Mouse (Mus musculus) liver, embryonic 16.5 days (tissue): ENCODE measurements around the gene Rora. TPM values are rescaled to one million over a fixed set of nuclear protein-coding genes. Genes with fewer than 3 reads are reported as not detected.

Source experiments
- ATAC-seq: fragments of 200-750 bp; cut with Nextera tagmentation; 2 replicates; pipeline ENCODE4 v1.8.0; 2017; ENCODE audit warnings: low read depth, mild to moderate bottlenecking, moderate number of reproducible peaks, moderate library complexity
- H3K27ac ChIP-seq: fragments of 300-500 bp; sonication (generic); 2 replicates; pipeline ENCODE4 v1.5.1; 2014; ENCODE audit warnings: mild to moderate bottlenecking, low read length
- H3K27me3 ChIP-seq: fragments of 300-500 bp; sonication (generic); 2 replicates; pipeline ENCODE4 v1.6.1; 2014; ENCODE audit warnings: low read depth, low read length, mixed read lengths; ENCODE audit not compliant: control insufficient read depth, insufficient read depth
- H3K36me3 ChIP-seq: fragments of 300-500 bp; sonication (generic); 2 replicates; pipeline ENCODE4 v1.6.1; 2014; ENCODE audit warnings: mild to moderate bottlenecking; ENCODE audit not compliant: control insufficient read depth, insufficient read depth
- H3K4me1 ChIP-seq: fragments of 300-500 bp; sonication (generic); 2 replicates; pipeline ENCODE4 v1.6.1; 2014; ENCODE audit warnings: low read depth, low read length, mixed read lengths; ENCODE audit not compliant: control insufficient read depth
- H3K4me2 ChIP-seq: fragments of 300-500 bp; sonication (generic); 2 replicates; pipeline ENCODE4 v1.6.1; 2014; ENCODE audit warnings: low read depth, low read length, mixed read lengths
- H3K4me3 ChIP-seq: fragments of 300-500 bp; sonication (generic); 2 replicates; pipeline ENCODE4 v1.5.1; 2014; ENCODE audit warnings: low read depth, mild to moderate bottlenecking, low read length
- H3K9ac ChIP-seq: fragments of 300-500 bp; sonication (generic); 2 replicates; pipeline ENCODE4 v1.6.1; 2014; ENCODE audit warnings: low read depth, low read length
- H3K9me3 ChIP-seq: fragments of 300-500 bp; sonication (generic); replicated peaks from 2 replicates; pipeline ENCODE4 v1.6.1; 2016; ENCODE audit warnings: low read length; ENCODE audit not compliant: control insufficient read depth
- WGBS: fragments of 180-500 bp; shearing (Covaris S2); extraction: QIAGEN DNeasy Blood & Tissue Kit; methylation state at CpG from one replicate; pipeline ENCODE4 v1.1.7; 2014; ENCODE audit not compliant: insufficient replicate concordance; 5-methylcytosine and 5-hydroxymethylcytosine counted together
- polyA plus RNA-seq: library from polyadenylated mRNA; unstranded; fragments of >200 nt; fragmentation: Nextera tagmentation; extraction: Ambion mirVana; gene quantifications from 2 replicates; pipeline ENCODE4 v1.2.1, GENCODE M21; 2015

Rora gene
- polyA plus RNA-seq, 1 experiment from 2014 or later, result 10.6 TPM

DNA sequence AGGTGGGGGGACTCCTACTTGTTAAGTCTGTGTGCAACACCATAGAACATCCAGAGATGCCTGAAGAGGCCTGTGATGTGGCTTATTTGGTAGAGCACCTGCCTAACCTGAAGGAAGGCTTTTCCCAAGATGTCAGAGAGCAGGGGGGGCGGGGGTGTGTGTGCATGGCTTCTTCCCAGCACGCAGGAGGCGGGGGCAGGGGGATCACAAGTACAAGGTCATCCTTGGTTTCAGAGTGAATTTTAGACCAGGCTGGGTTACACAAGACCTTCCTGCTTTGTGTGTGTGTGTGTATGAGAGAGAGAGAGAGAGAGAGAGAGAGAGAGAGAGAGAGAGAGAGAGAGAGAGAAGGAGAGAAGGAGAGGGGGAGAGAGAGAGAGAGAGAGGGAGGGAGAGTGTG, 651.4 kb downstream of the Rora start:
- Histone ChIP-seq H3K4me1 (no peaks in the 10 kb centered on the region; the same call in none of the 2 replicates), H3K4me3 (no peak overlapping the region), H3K9me3 (no peaks in the 10 kb centered on the region), H3K36me3 (no peaks in the 10 kb centered on the region), H3K27ac (no peak overlapping the region), H3K27me3 (no peaks in the 10 kb centered on the region), H3K4me2 (no peak overlapping the region), H3K9ac (no peak overlapping the region)
- WGBS, result 38% methylated on average over 3 of the region's 3 CpGs
- ATAC-seq, result peak; percentile 63; the same call in 1 of the 2 replicates

GRCm38 (mm10) chr9:69306734-69307528, 653.3 kb downstream of the Rora start:
- H3K9ac ChIP-seq, result no peak overlapping the region
- no peaks in the 10 kb centered on the region; the same call in 1 of the 2 replicates for H3K4me1 ChIP-seq
- ATAC-seq, result peak; percentile 63; the same call in 1 of the 2 replicates
- H3K4me2 ChIP-seq, result no peak overlapping the region
- WGBS, result 54% methylated on average over 9 of the region's 9 CpGs
- H3K36me3 ChIP-seq, result no peaks in the 10 kb centered on the region
- H3K4me3 ChIP-seq, result no peak overlapping the region
- no peaks in the 10 kb centered on the region for H3K27me3 ChIP-seq
- no peaks in the 10 kb centered on the region for H3K9me3 ChIP-seq
- H3K27ac ChIP-seq, result no peak overlapping the region

GRCm38 (mm10) chr9:69307974-69308373, 654.4 kb downstream of the Rora start:
- Histone ChIP-seq H3K36me3 (no peaks in the 10 kb centered on the region), H3K9me3 (no peaks in the 10 kb centered on the region), H3K4me3 (no peak overlapping the region), H3K27me3 (no peaks in the 10 kb centered on the region), H3K4me2 (no peak overlapping the region), H3K9ac (no peak overlapping the region), H3K4me1 (no peaks in the 10 kb centered on the region; the same call in 1 of the 2 replicates), H3K27ac (no peak overlapping the region)
- 66% methylated on average over 11 of the region's 11 CpGs for WGBS
- no peak for ATAC-seq

- no peak overlapping the region for H3K27ac ChIP-seq
- no peaks in the 10 kb centered on the region; the same call in none of the 2 replicates for H3K4me1 ChIP-seq
- no peaks in the 10 kb centered on the region for H3K36me3 ChIP-seq
- 68% methylated on average over 12 of the region's 12 CpGs for WGBS
- H3K4me2 ChIP-seq, result no peak overlapping the region
- no peaks in the 10 kb centered on the region for H3K9me3 ChIP-seq
- ATAC-seq, result no peak
- no peak overlapping the region for H3K9ac ChIP-seq
- H3K4me3 ChIP-seq, result no peak overlapping the region
- no peaks in the 10 kb centered on the region for H3K27me3 ChIP-seq
Observed at GRCm38 (mm10) chr9:69310524-69310923, 656.9 kb downstream of the Rora start.

DNA sequence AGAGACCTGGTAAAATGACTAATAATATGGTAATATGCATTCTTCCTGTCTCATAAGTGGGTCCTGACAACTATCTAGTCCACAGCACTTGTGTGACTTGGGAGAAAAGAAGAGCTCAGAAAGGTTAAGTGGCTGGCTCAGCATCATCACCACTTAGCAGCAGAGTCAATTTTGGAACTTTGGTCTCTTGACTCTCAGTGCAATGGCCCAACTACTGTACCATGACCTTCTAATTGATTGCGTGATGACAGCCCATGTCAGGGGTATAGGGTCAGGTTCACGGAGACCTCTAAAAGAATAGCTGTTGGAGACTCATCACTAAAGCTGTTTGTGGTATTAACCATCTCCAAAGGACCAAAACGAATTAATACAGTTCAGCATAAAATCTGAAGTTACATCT, 659.7 kb downstream of the Rora start:
- no peaks in the 10 kb centered on the region for H3K36me3 ChIP-seq
- no peaks in the 10 kb centered on the region for H3K27me3 ChIP-seq
- no peak overlapping the region for H3K4me3 ChIP-seq
- H3K27ac ChIP-seq, result no peak overlapping the region
- no peak for ATAC-seq
- WGBS, result 50% methylated on average over 3 of the region's 3 CpGs
- no peak overlapping the region for H3K4me2 ChIP-seq
- no peak overlapping the region for H3K9ac ChIP-seq
- H3K4me1 ChIP-seq, result no peaks in the 10 kb centered on the region; the same call in none of the 2 replicates
- no peaks in the 10 kb centered on the region for H3K9me3 ChIP-seq

GRCm38 (mm10) chr9:69314451-69315210, 661.0 kb downstream of the Rora start:
- no peak overlapping the region for H3K4me3 ChIP-seq
- no peaks in the 10 kb centered on the region for H3K36me3 ChIP-seq
- no peak overlapping the region for H3K4me2 ChIP-seq
- no peaks in the 10 kb centered on the region for H3K9me3 ChIP-seq
- no peaks in the 10 kb centered on the region for H3K27me3 ChIP-seq
- ATAC-seq, result no peak
- H3K9ac ChIP-seq, result no peak overlapping the region
- no peaks in the 10 kb centered on the region; the same call in none of the 2 replicates for H3K4me1 ChIP-seq
- 44% methylated on average over 9 of the region's 9 CpGs for WGBS
- H3K27ac ChIP-seq, result no peak overlapping the region

DNA sequence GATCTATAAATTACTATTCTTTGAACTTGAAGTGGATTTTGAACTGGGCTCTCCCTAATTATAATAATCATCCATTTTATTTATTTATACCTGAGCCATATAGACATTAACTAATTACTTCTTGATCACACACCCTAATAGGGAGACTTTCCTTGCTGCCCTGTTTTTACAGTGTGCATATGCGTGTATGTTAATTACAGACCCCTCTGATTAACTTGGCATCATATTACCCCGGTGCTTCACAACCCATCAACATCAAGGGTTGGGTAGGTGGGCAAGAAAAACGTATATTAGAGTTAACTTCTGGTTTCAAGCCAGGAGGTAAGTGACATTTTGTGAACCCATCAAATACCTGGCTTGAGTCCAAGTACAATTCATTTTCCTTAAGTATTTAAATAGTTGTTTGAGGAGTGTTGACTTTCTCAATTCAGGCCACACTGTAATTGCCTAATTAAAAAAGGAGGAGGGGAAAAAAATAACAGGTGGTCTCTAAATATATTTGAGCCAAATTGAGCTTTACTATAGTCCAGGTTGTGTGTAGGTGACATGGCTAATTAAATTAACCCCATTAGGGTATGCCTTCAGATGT, 664.0 kb downstream of the Rora start:
- Histone ChIP-seq H3K9ac (no peak overlapping the region), H3K27me3 (no peaks in the 10 kb centered on the region), H3K36me3 (no peaks in the 10 kb centered on the region), H3K9me3 (no peaks in the 10 kb centered on the region), H3K4me2 (no peak overlapping the region), H3K4me3 (no peak overlapping the region), H3K4me1 (peaks cover 5% of the 10 kb centered on the region), H3K27ac (no peak overlapping the region)
- WGBS, result 60% methylated on average over 3 of the region's 3 CpGs
- no peak for ATAC-seq

- Histone ChIP-seq H3K27me3 (no peaks in the 10 kb centered on the region), H3K9me3 (no peaks in the 10 kb centered on the region), H3K4me3 (no peak overlapping the region), H3K4me1 (peaks cover 5% of the 10 kb centered on the region), H3K27ac (no peak overlapping the region), H3K36me3 (no peaks in the 10 kb centered on the region), H3K9ac (no peak overlapping the region), H3K4me2 (no peak overlapping the region)
- no peak for ATAC-seq
- 49% methylated on average over 6 of the region's 6 CpGs for WGBS
Observed at GRCm38 (mm10) chr9:69319434-69319833, 665.8 kb downstream of the Rora start.
